8 mouse cellular contexts compared by ENCODE assay signal in the genomic region with DNA sequence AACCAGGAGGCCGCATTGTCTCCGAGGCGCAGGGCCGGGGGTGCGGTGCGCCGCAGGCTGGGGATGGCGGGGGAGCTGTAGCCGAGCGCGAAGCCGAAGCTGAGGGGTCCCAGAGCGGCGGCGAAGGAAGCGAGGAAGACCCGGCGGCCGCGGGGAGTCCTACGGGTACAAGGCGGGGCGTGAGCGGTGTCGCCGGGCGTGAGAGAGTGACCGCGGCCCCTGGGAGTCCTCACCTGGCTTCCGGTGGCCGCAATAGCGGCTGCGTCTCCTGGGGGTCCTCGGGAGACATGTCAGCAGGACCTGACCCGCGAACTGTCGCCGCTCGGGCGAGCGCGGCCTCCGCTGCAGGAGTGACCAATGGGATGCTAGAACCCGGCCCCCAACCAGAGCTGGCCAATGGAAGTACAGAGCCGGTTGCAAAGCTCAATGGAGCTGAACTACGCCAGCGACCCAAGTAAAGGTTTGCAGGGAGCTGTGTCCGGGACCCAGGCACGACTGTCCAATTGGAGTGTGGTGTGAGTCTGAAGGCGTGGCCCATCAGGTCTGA. TPM values are rescaled to one million over a fixed set of nuclear protein-coding genes. Genes with fewer than 3 reads are reported as not detected.
DNase-seq lines count a peak whose midpoint lies in the region; ATAC-seq and TF ChIP-seq lines count a peak whose summit lies in the region.

A gene (minus strand): TSS at position 359 of the 547 bp plus-strand sequence.

- peaks cover 13% of the 10 kb centered on the region for H3K4me1 ChIP-seq in bone marrow macrophage, adult 2 months (ENCODE audit: control insufficient read depth, insufficient read depth, low read length)
- no peaks in the 10 kb centered on the region for H3K4me1 ChIP-seq in embryonic fibroblast, embryonic 13.5 days (ENCODE audit: control insufficient read depth, insufficient read depth, low read length)
- H3K4me1 ChIP-seq in kidney, embryonic 14.5 days (ENCODE audit: control insufficient read depth, insufficient read depth, low read length), result peaks cover 7% of the 10 kb centered on the region; the same call in 1 of the 2 replicates
- peaks cover 19% of the 10 kb centered on the region for H3K4me1 ChIP-seq in limb, embryonic 15.5 days

- peak within 1 kb of the TSS; percentile 30; the same call in 1 of the 2 replicates for H3K27ac ChIP-seq in bone marrow macrophage, adult 2 months (ENCODE audit: insufficient read depth, low read depth, low read length)
- H3K27ac ChIP-seq in embryonic fibroblast, embryonic 13.5 days (ENCODE audit: insufficient read depth, low read length), result no peak within 1 kb of the TSS
- peak within 1 kb of the TSS; percentile 62; the same call in 1 of the 2 replicates for H3K27ac ChIP-seq in kidney, embryonic 14.5 days (ENCODE audit: low read depth, low read length)
- peak within 1 kb of the TSS; percentile 69 for H3K27ac ChIP-seq in limb, embryonic 15.5 days

- peak within 1 kb of the TSS; percentile 83 for H3K9ac ChIP-seq in kidney, embryonic 14.5 days (ENCODE audit: low read depth, low read length)
- H3K9ac ChIP-seq in limb, embryonic 15.5 days, result peak within 1 kb of the TSS; percentile 90

- TF ChIP-seq POLR2A in bone marrow macrophage, adult 2 months (IDR thresholded peaks at IDR 0.05; ENCODE audit: borderline replicate concordance, low read depth, low read length), result no peak
- peak; percentile 80 for TF ChIP-seq POLR2A in embryonic fibroblast, embryonic 13.5 days (IDR thresholded peaks at IDR 0.05; ENCODE audit: low read depth, low read length)

- H3K27me3 ChIP-seq in kidney, embryonic 14.5 days (ENCODE audit: control insufficient read depth, insufficient read depth, low read length), result no peaks in the 10 kb centered on the region
- H3K27me3 ChIP-seq in limb, embryonic 15.5 days, result no peaks in the 10 kb centered on the region

- no peaks in the 10 kb centered on the region; the same call in 1 of the 2 replicates for H3K36me3 ChIP-seq in kidney, embryonic 14.5 days (ENCODE audit: control insufficient read depth, insufficient read depth, low read length)
- no peaks in the 10 kb centered on the region; the same call in 1 of the 2 replicates for H3K36me3 ChIP-seq in limb, embryonic 15.5 days

- peak; percentile 99 for ATAC-seq in kidney, embryonic 14.5 days (ENCODE audit: low FRiP score, low TSS enrichment)
- ATAC-seq in limb, embryonic 15.5 days (ENCODE audit: insufficient number of reproducible peaks, low FRiP score, low TSS enrichment, low read depth), result peak; percentile 96

- H3K9me3 ChIP-seq in kidney, embryonic 14.5 days (ENCODE audit: control insufficient read depth, low read length), result no peaks in the 10 kb centered on the region
- no peaks in the 10 kb centered on the region for H3K9me3 ChIP-seq in limb, embryonic 15.5 days

- under 1% methylated on average over 46 of the region's 50 CpGs for WGBS in kidney, embryonic 14.5 days
- under 1% methylated on average over 50 of the region's 50 CpGs for WGBS in limb, embryonic 15.5 days

- peak within 1 kb of the TSS; percentile 99 for H3K4me2 ChIP-seq in kidney, embryonic 14.5 days (replicated peaks; ENCODE audit: low read depth, low read length)
- H3K4me2 ChIP-seq in limb, embryonic 15.5 days, result peak within 1 kb of the TSS; percentile 99

- peak; percentile 95 for DNase-seq in A20 (ENCODE audit: low read depth, low spot score)
- peak; percentile 93 to 98 for DNase-seq in heart, adult 9 months (ENCODE audit: low spot score in 2 of 2)
- peak; percentile 66 to 76 for DNase-seq in monocyte, adult 2 months (ENCODE audit: low read depth in 1 of 2, low spot score in 2 of 2)
- DNase-seq in spleen, postnatal 36 days (ENCODE audit: low spot score in 2 of 2), result peak; percentile 89

- TF ChIP-seq CTCF in bone marrow macrophage, adult 2 months (IDR thresholded peaks at IDR 0.05; ENCODE audit: low read depth, low read length), result 0 out of 2 replicates have a peak, but pooled peaks have one; percentile 11
- no peak for TF ChIP-seq CTCF in embryonic fibroblast, embryonic 13.5 days (IDR thresholded peaks at IDR 0.05; ENCODE audit: borderline replicate concordance, insufficient read depth, low read length)

- peak within 1 kb of the TSS; percentile 80 for H3K4me3 ChIP-seq in bone marrow macrophage, adult 2 months (ENCODE audit: insufficient read depth, low read length)
- peak within 1 kb of the TSS; percentile 61 for H3K4me3 ChIP-seq in embryonic fibroblast, embryonic 13.5 days (ENCODE audit: insufficient read depth, low read length)
- H3K4me3 ChIP-seq in kidney, embryonic 14.5 days (ENCODE audit: low read length), result peak within 1 kb of the TSS; percentile 78
- H3K4me3 ChIP-seq in limb, embryonic 15.5 days, result peak within 1 kb of the TSS; percentile 82

RNA-seq across cellular contexts. Expression of the gene that starts here (rescaled TPM):
- polyA plus RNA-seq in bone marrow macrophage, adult 2 months (2012; ENCODE audit: insufficient read depth, insufficient read length, missing spikeins), result 20.7 and 23.4 TPM in 2 replicates
- polyA plus RNA-seq in embryonic fibroblast, embryonic 13.5 days (2011; ENCODE audit: insufficient read length, low read depth, missing spikeins), result 5.9 and 7.0 TPM in 2 replicates
- 19.0 and 21.1 TPM in 2 replicates for polyA plus RNA-seq in kidney, embryonic 14.5 days (2014; fragmentation: Nextera tagmentation; extraction: Ambion mirVana)
- polyA plus RNA-seq in limb, embryonic 15.5 days (2015; fragmentation: Nextera tagmentation; extraction: Ambion mirVana), result 22.1 and 22.4 TPM in 2 replicates
